Mouse (Mus musculus): ENCODE results near the gene Olfr322. TPM values are rescaled to one million over a fixed set of nuclear protein-coding genes. Genes with fewer than 3 reads are reported as not detected.

Olfr322 gene
- not detected for total RNA-seq (2023)

GRCm38 (mm10) chr11:58658596-58658995 is at the start of gene Olfr322:
Gene Olfr322 (plus strand): TSS chr11:58658782.

DNA sequence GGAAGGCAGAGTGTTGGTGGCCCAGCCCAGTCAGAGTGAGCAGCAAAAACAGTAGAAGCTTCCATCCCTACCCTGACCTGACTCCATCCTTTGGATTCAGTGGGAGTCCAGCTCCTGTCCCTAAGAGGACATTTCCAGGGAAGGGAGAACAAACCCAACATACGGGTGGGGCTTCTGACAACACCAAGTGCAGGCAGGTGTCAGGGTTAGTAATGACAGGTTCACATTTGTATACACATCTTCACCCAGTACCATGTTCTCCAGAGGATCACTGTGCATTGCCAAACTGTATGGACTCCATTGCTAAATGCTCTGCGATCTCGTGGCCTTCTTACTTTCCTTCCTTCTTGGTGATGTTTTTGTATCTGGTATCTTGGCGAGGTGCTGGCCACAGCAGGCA is 42.6 kb upstream of the Olfr322 start, which contains the start of gene 2210407C18Rik:
TSS of gene 2210407C18Rik (minus strand) at position 101 of the 400 bp plus-strand sequence.

GRCm38 (mm10) chr11:58630401-58630800 is 28.2 kb upstream of the Olfr322 start, which contains the start of gene Olfr323:
Gene Olfr323 (minus strand): TSS chr11:58630501.

GRCm38 (mm10) chr11:58640272-58640867 is 18.2 kb upstream of the Olfr322 start, which contains the start of gene Trim58:
Gene Trim58 (plus strand): TSS chr11:58640465.

DNA sequence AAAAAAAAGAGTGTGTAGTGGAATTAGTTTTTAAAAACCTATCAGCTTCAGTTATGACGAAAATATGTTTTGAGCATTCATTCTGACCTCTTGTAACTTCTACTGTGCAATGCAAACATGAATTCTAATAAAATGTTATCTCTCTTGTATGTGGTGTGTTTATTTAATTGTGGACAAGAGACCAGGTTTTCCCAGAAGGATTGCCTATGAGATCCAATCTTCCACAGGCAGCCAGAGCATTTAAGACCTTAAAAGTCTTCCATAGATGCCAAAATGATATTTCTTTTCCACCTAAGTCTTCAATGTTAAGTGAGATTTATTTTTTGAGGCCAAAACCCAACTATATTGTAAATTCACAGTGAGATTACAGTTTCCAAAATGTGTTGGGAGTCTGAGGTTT is 22.2 kb downstream of the Olfr322 start, which contains the start of gene Olfr320:
TSS of gene Olfr320 (plus strand) at position 301 of the 400 bp plus-strand sequence.

DNA sequence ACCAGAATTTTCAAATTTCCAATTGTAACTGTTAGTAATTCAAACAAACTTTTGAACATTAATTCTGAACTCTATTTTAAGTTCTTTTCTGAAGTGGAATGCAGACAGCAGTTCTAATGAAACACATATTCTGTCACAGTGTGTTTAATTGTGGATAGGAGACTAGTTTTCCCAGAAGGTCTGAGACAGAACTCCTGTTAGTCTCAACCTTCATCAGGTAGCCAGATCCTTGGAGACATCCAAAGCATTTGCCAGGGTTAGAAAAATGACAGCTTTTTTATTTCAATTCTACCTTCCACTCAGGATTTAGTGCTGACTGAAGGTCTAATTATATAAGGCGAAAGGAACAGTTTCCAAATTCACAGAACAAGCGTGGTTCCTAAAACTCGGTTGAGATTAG is 40.3 kb downstream of the Olfr322 start, which contains the start of gene Olfr319:
TSS of gene Olfr319 (plus strand) at position 301 of the 400 bp plus-strand sequence.

Other genes with a start within 250 kb of the Olfr322 start
- gene 1810065E05Rik, start 237.7 kb upstream of the Olfr322 start, total RNA-seq (2023): not detected
- gene Gm12253, start 226.2 kb upstream of the Olfr322 start, total RNA-seq (2023): not detected
- gene Lypd9, start 205.9 kb upstream of the Olfr322 start, total RNA-seq (2023): not detected
- gene Olfr30, start 196.5 kb upstream of the Olfr322 start, total RNA-seq (2023): not detected
- not detected for gene Olfr332, start 166.2 kb upstream of the Olfr322 start, total RNA-seq (2023)
- not detected for gene Olfr331, start 156.2 kb upstream of the Olfr322 start, total RNA-seq (2023)
- gene Olfr330, start 123.9 kb upstream of the Olfr322 start, total RNA-seq (2023): not detected
- gene Olfr329-ps, start 112.4 kb upstream of the Olfr322 start, total RNA-seq (2023): not detected
- gene Olfr328, start 103.1 kb upstream of the Olfr322 start, total RNA-seq (2023): 0.53 TPM
- gene Olfr224, start 88.2 kb upstream of the Olfr322 start, total RNA-seq (2023): not detected
- not detected for gene Olfr325, start 81.1 kb upstream of the Olfr322 start, total RNA-seq (2023)
- not detected for gene Olfr324, start 63.7 kb upstream of the Olfr322 start, total RNA-seq (2023)
- not detected for gene 2210407C18Rik, start 42.7 kb upstream of the Olfr322 start, total RNA-seq (2023)
- not detected for gene Olfr323, start 28.3 kb upstream of the Olfr322 start, total RNA-seq (2023)
- not detected for gene Trim58, start 18.3 kb upstream of the Olfr322 start, total RNA-seq (2023)
- not detected for gene Olfr320, start 22.3 kb downstream of the Olfr322 start, total RNA-seq (2023)
- not detected for gene Olfr319, start 40.4 kb downstream of the Olfr322 start, total RNA-seq (2023)
- gene Olfr318, start 65.2 kb downstream of the Olfr322 start, total RNA-seq (2023): 0.47 TPM
- not detected for gene Olfr317, start 80.4 kb downstream of the Olfr322 start, total RNA-seq (2023)
- gene Olfr316, start 94.0 kb downstream of the Olfr322 start, total RNA-seq (2023): not detected
- gene Olfr315, start 114.4 kb downstream of the Olfr322 start, total RNA-seq (2023): not detected
- gene Olfr314, start 124.2 kb downstream of the Olfr322 start, total RNA-seq (2023): not detected
- not detected for gene Fam183b, start 143.2 kb downstream of the Olfr322 start, total RNA-seq (2023)
- not detected for gene Olfr313, start 156.2 kb downstream of the Olfr322 start, total RNA-seq (2023)
- gene Olfr312, start 170.5 kb downstream of the Olfr322 start, total RNA-seq (2023): not detected
- gene Olfr311, start 180.5 kb downstream of the Olfr322 start, total RNA-seq (2023): not detected
- 9.9 TPM for gene Gm12258, start 188.4 kb downstream of the Olfr322 start, total RNA-seq (2023)
- gene 2810021J22Rik, start 208.4 kb downstream of the Olfr322 start, total RNA-seq (2023): 15.7 TPM
- gene Zfp39, start 245.4 kb downstream of the Olfr322 start, total RNA-seq (2023): 9.7 TPM